Mouse (Mus musculus): ENCODE results near the gene Olfr826. TPM values are rescaled to one million over a fixed set of nuclear protein-coding genes. Genes with fewer than 3 reads are reported as not detected.
A peak's percentile ranks its signal among the peaks of the same experiment; 100 is the strongest.
"Not testable (repeated sequence)": the region's sequence is repeated elsewhere in the genome, so short reads cannot be mapped to it uniquely, and the experiment has no call there.

The Olfr826 gene
- total RNA-seq (2021) = not detected
- long read RNA-seq = 0 reads

DNA sequence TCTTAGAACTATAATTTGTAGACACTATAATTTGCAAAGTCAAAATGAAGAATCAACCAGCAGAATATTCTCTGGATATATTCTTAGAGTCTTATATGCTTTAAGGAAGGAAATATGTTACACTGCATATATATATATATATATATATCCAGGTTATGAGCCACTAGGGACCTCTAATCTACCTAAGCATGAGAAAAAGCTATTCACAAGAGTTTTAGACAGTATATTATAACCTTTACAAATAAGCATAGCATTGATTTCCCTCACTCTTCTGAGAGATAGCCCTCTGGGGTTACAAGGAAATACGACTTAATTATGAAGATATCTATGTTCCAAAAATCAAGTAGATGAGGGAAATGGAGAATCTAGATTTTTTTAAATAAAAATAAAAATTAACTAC, at the start of gene Olfr826:
Olfr826 (minus strand) TSS at position 101 of the 400 bp plus-strand sequence.
- no peak for DNase-seq (ENCODE audit: low spot score in 2 of 2)

DNA sequence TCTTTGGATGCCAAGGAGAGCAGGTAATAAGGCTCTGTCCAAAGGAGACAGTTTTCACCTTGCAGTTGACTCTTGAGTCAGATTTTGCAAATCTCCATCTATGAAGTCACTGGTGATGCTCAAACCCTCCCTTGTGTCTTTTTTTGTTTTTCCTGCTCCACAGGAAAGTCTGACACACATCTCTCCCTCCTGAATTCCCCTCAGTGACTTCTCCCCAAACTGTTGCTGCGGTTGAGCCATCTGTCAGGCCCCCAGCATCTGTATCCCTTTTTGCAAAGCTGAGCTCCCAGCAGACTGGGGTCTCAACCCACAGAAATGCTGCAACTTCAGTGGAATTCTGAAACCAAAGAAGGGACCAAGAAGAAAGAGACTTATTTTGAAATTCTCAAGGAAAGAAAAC, 48.1 kb upstream of the Olfr826 start:
- DNase-seq (ENCODE audit: low spot score in 2 of 2) = no peak

DNA sequence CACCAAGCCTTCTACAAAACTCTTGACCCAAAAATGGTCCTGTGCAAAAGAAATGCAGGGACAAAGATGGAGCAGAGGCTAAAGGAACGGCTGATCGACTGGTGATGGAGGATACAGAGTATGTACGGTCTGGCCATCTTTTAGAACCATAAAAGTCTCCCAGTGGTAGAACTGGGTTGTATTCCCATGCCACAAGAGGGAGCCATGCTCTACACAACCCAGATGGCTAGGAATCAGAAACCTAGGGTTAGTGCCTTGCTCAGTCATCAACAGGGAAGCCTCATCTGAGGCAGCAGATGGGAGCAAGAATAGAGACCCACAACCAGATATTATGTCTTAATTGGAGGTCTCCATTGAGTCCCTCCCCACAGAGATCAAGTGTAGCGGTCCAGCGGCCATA, 45.6 kb upstream of the Olfr826 start:
- DNase-seq (ENCODE audit: low spot score in 2 of 2) = no peak

DNA sequence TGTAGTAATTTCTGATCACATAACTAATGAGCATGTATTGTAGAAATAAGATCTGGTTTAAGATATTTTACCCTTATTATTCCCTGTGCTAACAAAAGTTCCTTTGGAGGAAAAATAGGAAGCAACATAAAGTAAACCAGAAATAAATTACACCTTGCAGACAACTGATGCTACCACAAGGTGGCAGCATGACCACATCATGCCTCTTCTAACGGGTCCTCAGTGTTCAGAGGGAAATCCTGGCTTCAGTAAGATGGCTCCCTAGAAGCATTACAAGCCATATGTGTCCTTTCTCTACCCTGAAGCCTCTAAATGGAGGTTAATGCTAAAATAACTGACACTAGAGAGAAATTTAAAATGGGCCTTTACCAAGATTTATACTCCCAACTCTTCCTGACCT, 44.3 kb upstream of the Olfr826 start:
- peak; percentile 38 to 69 for DNase-seq (ENCODE audit: low spot score in 2 of 2)

DNA sequence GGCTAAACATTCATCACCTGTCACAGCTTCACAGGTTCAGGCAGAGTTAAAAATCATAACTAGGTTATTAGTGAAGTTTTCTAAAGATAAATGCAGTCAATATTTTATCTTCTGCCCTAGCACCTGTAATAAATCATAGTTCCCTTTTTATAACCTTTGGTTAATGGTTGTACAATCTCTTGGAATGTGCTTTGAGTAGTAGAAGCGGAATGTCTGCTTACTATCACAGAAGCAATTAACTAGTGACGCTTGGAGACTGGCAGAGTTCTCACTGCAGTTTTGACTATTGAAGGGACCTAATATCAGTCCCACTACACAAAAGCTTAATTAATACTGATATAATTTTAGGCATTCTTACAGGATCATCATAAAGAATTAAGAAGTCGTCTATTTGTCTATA, 41.0 kb upstream of the Olfr826 start:
- no peak for DNase-seq (ENCODE audit: low spot score in 2 of 2)

DNA sequence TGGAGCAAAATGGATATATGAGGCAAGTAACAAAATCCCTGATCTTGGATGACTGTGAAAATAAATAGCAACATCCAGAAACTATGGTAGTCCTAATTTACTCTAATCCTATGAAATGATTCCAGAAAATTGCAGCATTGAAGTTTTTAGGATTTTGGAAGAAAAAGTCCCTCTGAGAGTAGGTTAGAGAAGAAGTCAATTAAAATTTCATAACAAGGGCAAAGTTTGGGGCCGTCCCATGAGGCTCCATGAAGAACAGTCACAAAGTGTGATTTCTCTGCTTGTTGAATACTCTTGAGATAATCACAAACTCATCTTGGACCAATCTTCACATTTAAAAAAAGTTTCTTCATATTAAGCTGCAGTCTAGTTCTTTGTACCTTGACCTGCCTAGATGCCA, 30.3 kb upstream of the Olfr826 start, which contains the start of gene Olfr827:
Olfr827 (minus strand) TSS at position 101 of the 400 bp plus-strand sequence.
- DNase-seq (ENCODE audit: low spot score in 2 of 2) = no peak

DNA sequence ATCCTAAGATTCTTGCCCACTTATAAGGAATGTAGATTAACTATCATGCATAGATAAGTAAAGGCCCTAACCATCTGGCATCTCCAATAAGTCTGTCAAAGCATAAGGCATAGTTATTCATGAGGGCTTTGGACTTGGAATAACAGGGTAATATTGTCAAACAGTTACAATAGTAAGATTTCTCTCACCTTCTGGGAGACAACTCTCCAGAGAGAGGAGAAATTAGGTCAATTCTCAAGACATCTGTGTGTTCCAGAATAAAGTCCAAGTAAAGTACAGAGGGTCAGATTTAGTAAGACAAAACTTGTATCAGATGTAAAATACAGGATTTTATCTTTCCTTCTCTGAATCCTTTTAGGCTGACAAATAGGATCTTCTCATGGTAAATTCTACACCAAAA, 17.3 kb downstream of the Olfr826 start, which contains the start of gene Olfr825:
Olfr825 (minus strand) TSS at position 101 of the 400 bp plus-strand sequence.
- no peak for DNase-seq (ENCODE audit: low spot score in 2 of 2)

DNA sequence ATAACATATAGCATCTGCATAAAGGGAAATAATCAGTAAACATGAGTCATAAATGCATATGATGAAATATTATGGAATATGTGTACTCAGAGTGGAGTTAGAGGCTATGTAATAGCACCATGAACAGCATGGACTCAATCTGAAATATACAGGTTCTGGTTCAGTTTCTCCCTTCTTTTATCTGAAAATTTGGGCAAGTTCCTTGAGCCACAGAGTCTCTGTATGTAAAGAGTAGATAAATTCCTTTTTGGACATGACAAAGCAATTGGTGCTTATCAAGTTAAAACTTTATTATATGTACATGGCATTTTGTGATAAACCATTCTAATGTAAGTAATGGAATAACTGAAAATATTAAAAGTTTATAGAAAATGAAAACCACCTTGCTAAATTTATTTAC, 18.8 kb downstream of the Olfr826 start:
- DNase-seq (ENCODE audit: low spot score in 2 of 2) = no peak

DNA sequence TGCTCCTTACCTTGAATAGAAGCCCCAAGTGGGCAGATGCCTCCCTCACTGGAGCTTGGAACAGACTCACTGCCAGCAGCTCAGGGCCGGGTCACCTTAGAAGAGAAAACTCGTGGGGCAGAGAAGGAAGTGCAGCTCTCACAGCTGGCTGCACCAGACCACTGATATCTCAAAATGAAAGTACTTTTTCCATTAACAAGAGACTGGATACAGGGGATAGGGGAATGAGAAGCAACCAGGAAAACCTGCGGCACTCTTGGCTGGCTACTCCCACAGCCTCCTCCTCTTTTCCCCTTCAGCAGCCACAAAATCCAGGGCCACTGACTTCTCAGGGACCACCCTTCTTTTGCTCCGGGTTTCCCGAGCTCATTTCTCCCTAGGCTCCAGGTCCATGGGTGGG, 39.9 kb downstream of the Olfr826 start:
- DNase-seq (ENCODE audit: low spot score in 2 of 2) = no peak

DNA sequence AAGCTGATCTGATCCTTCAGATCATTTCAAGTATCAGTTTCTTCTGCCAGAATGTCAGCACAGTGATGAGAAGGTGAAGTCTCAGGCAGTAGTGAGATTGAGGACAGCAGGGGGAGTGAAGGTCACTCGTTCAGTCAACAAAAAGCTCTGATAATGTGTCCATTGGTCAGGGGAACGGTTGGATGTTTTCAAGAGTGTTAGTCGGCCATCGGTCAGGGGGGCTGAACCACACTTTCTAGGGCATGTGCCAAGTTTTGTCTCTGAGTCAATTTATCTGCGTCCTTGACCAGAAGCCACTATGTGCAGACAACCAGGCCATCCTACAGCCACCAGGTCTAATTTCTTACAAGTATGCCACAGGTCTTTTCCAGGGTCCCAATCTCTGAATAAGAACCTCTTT, 41.5 kb downstream of the Olfr826 start:
- DNase-seq (ENCODE audit: low spot score in 2 of 2) = not testable (repeated sequence)

DNA sequence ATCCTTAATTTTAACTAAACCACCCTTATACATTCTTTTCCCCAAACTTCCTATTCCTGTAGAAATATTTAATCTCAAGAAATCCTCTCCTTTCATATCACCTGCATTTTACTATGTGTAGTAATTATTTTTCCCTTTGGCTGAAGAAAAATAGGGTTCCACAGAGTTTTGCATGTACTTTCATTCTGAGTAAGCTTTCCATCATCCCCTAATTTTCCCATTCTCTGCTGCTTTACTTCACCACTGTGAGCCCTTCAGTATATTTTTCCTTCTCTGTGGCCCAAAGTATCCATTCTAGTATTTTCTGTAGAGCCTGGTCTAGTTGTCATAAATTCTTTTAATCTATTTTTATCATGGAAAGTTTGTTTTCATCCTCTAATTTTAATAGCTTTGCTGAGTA, 49.2 kb downstream of the Olfr826 start:
- no peak for DNase-seq (ENCODE audit: low spot score in 2 of 2)

DNA sequence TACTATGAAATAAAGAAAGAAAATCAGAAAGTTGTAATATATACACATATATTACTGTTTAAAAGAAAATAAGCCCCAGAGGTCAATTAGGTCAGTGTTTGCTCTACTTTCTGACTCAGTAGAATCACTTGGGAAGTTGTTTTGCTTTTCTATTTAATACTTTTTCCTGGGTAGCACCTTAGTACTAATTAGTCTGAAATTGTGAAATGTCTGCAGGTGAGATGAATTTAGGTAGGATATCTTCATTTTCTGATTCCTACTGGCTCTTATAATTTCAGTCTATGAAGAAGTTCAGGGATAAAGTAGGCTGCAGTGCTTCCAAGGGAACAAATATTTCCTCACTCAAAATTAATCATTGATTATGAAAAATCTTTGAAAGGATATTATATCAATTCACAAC, 54.1 kb downstream of the Olfr826 start, which contains the start of gene Olfr824:
Olfr824 (minus strand) TSS at position 101 of the 400 bp plus-strand sequence.
- not testable (repeated sequence) for DNase-seq (ENCODE audit: low spot score in 2 of 2)

Other genes with a start within 250 kb of the Olfr826 start
- not detected for gene Olfr818, start 235.1 kb downstream of the Olfr826 start, total RNA-seq (2021)
- gene Olfr819, start 216.9 kb downstream of the Olfr826 start, total RNA-seq (2021) = not detected
- gene Olfr247, start 208.0 kb downstream of the Olfr826 start, total RNA-seq (2021) = not detected
- gene Gm10310, start 199.1 kb downstream of the Olfr826 start, total RNA-seq (2021) = not detected
- gene Olfr820, start 171.6 kb downstream of the Olfr826 start, total RNA-seq (2021) = not detected
- not detected for gene Olfr821, start 153.8 kb downstream of the Olfr826 start, total RNA-seq (2021)
- not detected for gene Olfr822, start 113.0 kb downstream of the Olfr826 start, total RNA-seq (2021)
- not detected for gene Olfr823, start 68.8 kb downstream of the Olfr826 start, total RNA-seq (2021)
- not detected for gene Olfr824, start 54.2 kb downstream of the Olfr826 start, total RNA-seq (2021)
- gene Olfr825, start 17.4 kb downstream of the Olfr826 start, total RNA-seq (2021) = not detected
- gene Olfr827, start 30.2 kb upstream of the Olfr826 start, total RNA-seq (2021) = not detected
- gene Neurod4, start 96.1 kb upstream of the Olfr826 start, total RNA-seq (2021) = under 1 TPM in 1 of 2 experiments, not detected in 1; 0.10 TPM
- 1 to 10 TPM in 1 of 2 experiments, under 1 TPM in 1; 0.92 to 1.3 TPM for gene Tespa1, start 138.7 kb upstream of the Olfr826 start, total RNA-seq (2021)
- gene Vmn2r84, start 210.1 kb upstream of the Olfr826 start, total RNA-seq (2021) = under 1 TPM; 0.08 to 0.15 TPM
- gene Vmn2r85, start 245.5 kb upstream of the Olfr826 start, total RNA-seq (2021) = under 1 TPM; 0.28 to 0.37 TPM

Measured in layer of hippocampus, adult 18-20 months (tissue).